ENCODE assay signal across 9 mouse cellular contexts in genomic region chr15:99334500-99334899, GRCm38 (mm10). TPM values are rescaled to one million over a fixed set of nuclear protein-coding genes. Genes with fewer than 3 reads are reported as not detected.
A peak's percentile ranks its signal among the peaks of the same experiment; 100 is the strongest.
DNase-seq lines count a peak whose midpoint lies in the region; ATAC-seq and TF ChIP-seq lines count a peak whose summit lies in the region.
"Had no signal": no experiment of that assay in that cellular context is flagged by ENCODE, and none has a peak within 500 bp of the region (broad histone marks: within the 10 kb centered on the region; RNA-seq: fewer than 3 reads in every experiment).

No protein-coding gene starts in this region.

- H3K36me3 ChIP-seq in intestine, embryonic 14.5 days (ENCODE audit: control insufficient read depth, insufficient read depth, low read length), result peaks cover 8% of the 10 kb centered on the region; the same call in 1 of the 2 replicates
- no peaks in the 10 kb centered on the region for H3K36me3 ChIP-seq in intestine, postnatal 0 days (ENCODE audit: control insufficient read depth, insufficient read depth)
- H3K36me3 ChIP-seq in neural tube, embryonic 13.5 days, result no peaks in the 10 kb centered on the region

- H3K9ac ChIP-seq in intestine, embryonic 14.5 days (ENCODE audit: low read length), result no peak overlapping the region
- no peak overlapping the region for H3K9ac ChIP-seq in intestine, postnatal 0 days (ENCODE audit: low read depth, low read length)
- no peak overlapping the region for H3K9ac ChIP-seq in neural tube, embryonic 13.5 days

- H3K27me3 ChIP-seq in intestine, embryonic 14.5 days (replicated peaks; ENCODE audit: control insufficient read depth, insufficient read depth, low read length), result no peaks in the 10 kb centered on the region
- H3K27me3 ChIP-seq in intestine, postnatal 0 days (replicated peaks; ENCODE audit: control insufficient read depth, insufficient read depth, low read length), result no peaks in the 10 kb centered on the region
- H3K27me3 ChIP-seq in neural tube, embryonic 13.5 days, result no peaks in the 10 kb centered on the region

- no peak overlapping the region for H3K4me2 ChIP-seq in intestine, embryonic 14.5 days (ENCODE audit: low read length)
- H3K4me2 ChIP-seq in intestine, postnatal 0 days (replicated peaks; ENCODE audit: low read depth), result no peak overlapping the region
- H3K4me2 ChIP-seq in neural tube, embryonic 13.5 days, result no peak overlapping the region

- H3K27ac ChIP-seq in intestine, embryonic 14.5 days (ENCODE audit: low read depth), result peak overlapping the region; percentile 95; the same call in 1 of the 2 replicates
- no peak overlapping the region for H3K27ac ChIP-seq in intestine, postnatal 0 days (ENCODE audit: low read depth, low read length)
- peak overlapping the region; percentile 88 for H3K27ac ChIP-seq in neural tube, embryonic 13.5 days (replicated peaks)

- no peak for TF ChIP-seq CTCF in intestine, postnatal 0 days (IDR thresholded peaks at IDR 0.05; ENCODE audit: low read depth)

- 63% methylated on average over 6 of the region's 6 CpGs for WGBS in intestine, embryonic 14.5 days
- WGBS in intestine, postnatal 0 days, result 68% methylated on average over 6 of the region's 6 CpGs
- 70% methylated on average over 6 of the region's 6 CpGs for WGBS in neural tube, embryonic 13.5 days

- no peaks in the 10 kb centered on the region for H3K9me3 ChIP-seq in intestine, embryonic 14.5 days (ENCODE audit: control insufficient read depth, low read length)
- H3K9me3 ChIP-seq in intestine, postnatal 0 days (ENCODE audit: control insufficient read depth), result no peaks in the 10 kb centered on the region
- no peaks in the 10 kb centered on the region for H3K9me3 ChIP-seq in neural tube, embryonic 13.5 days

- H3K4me1 ChIP-seq in intestine, embryonic 14.5 days (replicated peaks; ENCODE audit: control insufficient read depth, insufficient read depth, low read length), result peaks cover 35% of the 10 kb centered on the region
- H3K4me1 ChIP-seq in intestine, postnatal 0 days (replicated peaks; ENCODE audit: control insufficient read depth, insufficient read depth, low read length), result 0 out of 2 replicates have a peak, but pooled peaks cover 3% of the 10 kb centered on the region
- peaks cover 41% of the 10 kb centered on the region for H3K4me1 ChIP-seq in neural tube, embryonic 13.5 days (replicated peaks)

- no peak overlapping the region for H3K4me3 ChIP-seq in intestine, embryonic 14.5 days (ENCODE audit: low read depth, low read length)
- H3K4me3 ChIP-seq in intestine, postnatal 0 days (ENCODE audit: low read depth, low read length), result no peak overlapping the region
- no peak overlapping the region for H3K4me3 ChIP-seq in neural tube, embryonic 13.5 days

- no peak for DNase-seq in intestine, embryonic 14.5 days (ENCODE audit: low spot score)
- no peak for DNase-seq in neural tube, embryonic 10.5 days (ENCODE audit: extremely low spot score, low spot score)
- peak; percentile 94 for DNase-seq in fibroblast of lung, adult 2 months (ENCODE audit: low read depth)
- DNase-seq in embryo, embryonic 10 days (ENCODE audit: low spot score), result no peak
- DNase-seq in layer of hippocampus, postnatal 10 days (ENCODE audit: low spot score in 2 of 2), result no peak
- DNase-seq: cerebellum, postnatal 36 days; thymus, adult 2 months had no signal

- no peak for ATAC-seq in intestine, embryonic 14.5 days (replicated peaks; ENCODE audit: low FRiP score, low TSS enrichment, low read depth)
- no peak for ATAC-seq in intestine, postnatal 0 days
- ATAC-seq in neural tube, embryonic 13.5 days (ENCODE audit: low read depth), result no peak

RNA-seq across cellular contexts. Expression of gene Fmnl3, which starts 35.8 kb away (rescaled TPM):
- 15.9 and 19.5 TPM in 2 replicates for polyA plus RNA-seq in intestine, embryonic 14.5 days (2014; fragmentation: Nextera tagmentation; extraction: Ambion mirVana)
- 5.6 and 5.9 TPM in 2 replicates for polyA plus RNA-seq in intestine, postnatal 0 days (2015; fragmentation: Nextera tagmentation; extraction: Ambion mirVana)
- polyA plus RNA-seq in neural tube, embryonic 13.5 days (2015; fragmentation: Nextera tagmentation; extraction: Ambion mirVana), result 9.3 and 11.7 TPM in 2 replicates
- total RNA-seq in layer of hippocampus, postnatal 10 days (2021), result 10 to 100 TPM; 13.8 to 18.0 TPM

RNA-seq across cellular contexts. Expression of gene Fam186b, which starts 38.8 kb away (rescaled TPM):
- polyA plus RNA-seq in intestine, embryonic 14.5 days (2014; fragmentation: Nextera tagmentation; extraction: Ambion mirVana), result 0.11 and 0.24 TPM in 2 replicates
- not detected in 2 replicates for polyA plus RNA-seq in intestine, postnatal 0 days (2015; fragmentation: Nextera tagmentation; extraction: Ambion mirVana)
- polyA plus RNA-seq in neural tube, embryonic 13.5 days (2015; fragmentation: Nextera tagmentation; extraction: Ambion mirVana), result 0.52 and 0.54 TPM in 2 replicates
- 1 to 10 TPM; 2.0 to 2.1 TPM for total RNA-seq in layer of hippocampus, postnatal 10 days (2021)

RNA-seq across cellular contexts. Expression of gene Prpf40b, which starts 39.6 kb away (rescaled TPM):
- polyA plus RNA-seq in intestine, embryonic 14.5 days (2014; fragmentation: Nextera tagmentation; extraction: Ambion mirVana), result 40.6 and 51.1 TPM in 2 replicates
- polyA plus RNA-seq in intestine, postnatal 0 days (2015; fragmentation: Nextera tagmentation; extraction: Ambion mirVana), result 10.8 and 12.7 TPM in 2 replicates
- 90.1 and 101 TPM in 2 replicates for polyA plus RNA-seq in neural tube, embryonic 13.5 days (2015; fragmentation: Nextera tagmentation; extraction: Ambion mirVana)
- 100 to 1,000 TPM in 1 of 2 experiments, 10 to 100 TPM in 1; 85.8 to 105 TPM for total RNA-seq in layer of hippocampus, postnatal 10 days (2021)

RNA-seq across cellular contexts. Expression of gene Tmbim6, which starts 58.2 kb away (rescaled TPM):
- 368 and 370 TPM in 2 replicates for polyA plus RNA-seq in intestine, embryonic 14.5 days (2014; fragmentation: Nextera tagmentation; extraction: Ambion mirVana)
- 1,126 and 1,190 TPM in 2 replicates for polyA plus RNA-seq in intestine, postnatal 0 days (2015; fragmentation: Nextera tagmentation; extraction: Ambion mirVana)
- 254 and 261 TPM in 2 replicates for polyA plus RNA-seq in neural tube, embryonic 13.5 days (2015; fragmentation: Nextera tagmentation; extraction: Ambion mirVana)
- 100 to 1,000 TPM; 356 to 357 TPM for total RNA-seq in layer of hippocampus, postnatal 10 days (2021)
